ENCODE assay signal across 7 mouse cellular contexts in genomic region chr9:107873137-107873536, GRCm38 (mm10). TPM values are rescaled to one million over a fixed set of nuclear protein-coding genes. Genes with fewer than 3 reads are reported as not detected.
DNase-seq lines count a peak whose midpoint lies in the region; ATAC-seq and TF ChIP-seq lines count a peak whose summit lies in the region.

Gene Rbm6 (minus strand): TSS chr9:107873237.

- peak within 1 kb of the TSS; percentile 47 for H3K27ac ChIP-seq in ES-E14 (ENCODE audit: insufficient read depth, low read depth, low read length, poor library complexity, severe bottlenecking)
- peak within 1 kb of the TSS; percentile 95 for H3K27ac ChIP-seq in forebrain, embryonic 13.5 days
- peak within 1 kb of the TSS; percentile 91 for H3K27ac ChIP-seq in hindbrain, embryonic 11.5 days (ENCODE audit: low read depth, low read length)
- peak within 1 kb of the TSS; percentile 99 for H3K27ac ChIP-seq in liver, embryonic 13.5 days

- WGBS in forebrain, embryonic 13.5 days, result 11% methylated on average over 14 of the region's 14 CpGs
- WGBS in hindbrain, embryonic 11.5 days, result 13% methylated on average over 14 of the region's 14 CpGs
- 5% methylated on average over 14 of the region's 14 CpGs for WGBS in liver, embryonic 13.5 days (ENCODE audit: insufficient replicate concordance)

- no peaks in the 10 kb centered on the region; the same call in 1 of the 2 replicates for H3K36me3 ChIP-seq in ES-E14 (ENCODE audit: control insufficient read depth, insufficient read depth, low read length, poor library complexity, severe bottlenecking)
- no peaks in the 10 kb centered on the region for H3K36me3 ChIP-seq in forebrain, embryonic 13.5 days (ENCODE audit: poor library complexity, severe bottlenecking)
- H3K36me3 ChIP-seq in hindbrain, embryonic 11.5 days (ENCODE audit: control insufficient read depth, insufficient read depth, low read length), result no peaks in the 10 kb centered on the region
- peaks cover 5% of the 10 kb centered on the region for H3K36me3 ChIP-seq in liver, embryonic 13.5 days

- no peak for DNase-seq in ES-E14 (ENCODE audit: low read depth, low spot score)
- DNase-seq in hindbrain, embryonic 11.5 days (ENCODE audit: low spot score), result no peak
- DNase-seq in liver, embryonic 13.5 days, result no peak
- DNase-seq in cerebellum, adult 9-11 months, result no peak
- DNase-seq in thymus, postnatal 25 days, result no peak

- no peaks in the 10 kb centered on the region for H3K9me3 ChIP-seq in ES-E14 (ENCODE audit: control insufficient read depth, insufficient read depth, low read depth, low read length)
- H3K9me3 ChIP-seq in forebrain, embryonic 13.5 days (replicated peaks), result no peaks in the 10 kb centered on the region
- H3K9me3 ChIP-seq in hindbrain, embryonic 11.5 days (ENCODE audit: control insufficient read depth, low read length), result no peaks in the 10 kb centered on the region
- H3K9me3 ChIP-seq in liver, embryonic 13.5 days (replicated peaks), result no peaks in the 10 kb centered on the region

- ATAC-seq in CD4-positive, CD25-positive, alpha-beta regulatory T cell, adult 4 months, result no peak
- ATAC-seq in forebrain, embryonic 13.5 days, result no peak
- no peak for ATAC-seq in hindbrain, embryonic 11.5 days (ENCODE audit: low FRiP score)
- no peak for ATAC-seq in liver, embryonic 13.5 days (ENCODE audit: low read depth)

- H3K4me2 ChIP-seq in forebrain, embryonic 13.5 days, result peak within 1 kb of the TSS; percentile 88
- peak within 1 kb of the TSS; percentile 76 for H3K4me2 ChIP-seq in hindbrain, embryonic 11.5 days (replicated peaks; ENCODE audit: low read depth, low read length)
- H3K4me2 ChIP-seq in liver, embryonic 13.5 days, result peak within 1 kb of the TSS; percentile 79

- H3K4me3 ChIP-seq in ES-E14 (ENCODE audit: insufficient read depth in 1 of 2, low read depth in 1 of 2, low read length in 2 of 2, poor library complexity in 1 of 2, severe bottlenecking in 1 of 2), result peak within 1 kb of the TSS; percentile 90 to 95
- H3K4me3 ChIP-seq in forebrain, embryonic 13.5 days, result peak within 1 kb of the TSS; percentile 99
- H3K4me3 ChIP-seq in hindbrain, embryonic 11.5 days (ENCODE audit: low read depth, low read length), result peak within 1 kb of the TSS; percentile 99
- H3K4me3 ChIP-seq in liver, embryonic 13.5 days (replicated peaks), result peak within 1 kb of the TSS; percentile 77

- peak within 1 kb of the TSS; percentile 95 for H3K9ac ChIP-seq in ES-E14 (ENCODE audit: insufficient read depth, low read depth, low read length, poor library complexity, severe bottlenecking)
- peak within 1 kb of the TSS; percentile 99 for H3K9ac ChIP-seq in forebrain, embryonic 13.5 days
- peak within 1 kb of the TSS; percentile 97 for H3K9ac ChIP-seq in hindbrain, embryonic 11.5 days (ENCODE audit: low read depth, low read length)
- H3K9ac ChIP-seq in liver, embryonic 13.5 days, result peak within 1 kb of the TSS; percentile 96

- H3K27me3 ChIP-seq in forebrain, embryonic 13.5 days, result 0 out of 2 replicates have a peak, but pooled peaks cover 3% of the 10 kb centered on the region
- H3K27me3 ChIP-seq in hindbrain, embryonic 11.5 days (ENCODE audit: control insufficient read depth, insufficient read depth, low read length), result no peaks in the 10 kb centered on the region
- H3K27me3 ChIP-seq in liver, embryonic 13.5 days, result peaks cover 10% of the 10 kb centered on the region; the same call in 1 of the 2 replicates

- peaks cover 0 to 7% of the 10 kb centered on the region in 2 experiments; a peak in 1 of 4 replicates for H3K4me1 ChIP-seq in ES-E14 (ENCODE audit: control insufficient read depth in 2 of 2, insufficient read depth in 2 of 2, low read length in 2 of 2, poor library complexity in 1 of 2)
- H3K4me1 ChIP-seq in forebrain, embryonic 13.5 days, result peaks cover 21% of the 10 kb centered on the region
- peaks cover 2% of the 10 kb centered on the region; the same call in 1 of the 2 replicates for H3K4me1 ChIP-seq in hindbrain, embryonic 11.5 days (replicated peaks; ENCODE audit: control insufficient read depth, insufficient read depth, low read length)
- H3K4me1 ChIP-seq in liver, embryonic 13.5 days (replicated peaks), result peaks cover 30% of the 10 kb centered on the region

- in situ Hi-C loops in ES-E14 (cut with MboI; ENCODE audit: low sequenced_read_pairs in 2 of 2, unreplicated experiment in 2 of 2), result no loop called here

TF ChIP-seq in ES-E14, 5 proteins besides CTCF, POLR2A, EP300 and RAD21:
- TF ChIP-seq ZNF384 (IDR thresholded peaks at IDR 0.05; ENCODE audit: low read depth, low read length) (no peak), CHD2 (IDR thresholded peaks at IDR 0.05; ENCODE audit: low read depth, low read length) (no peak), HCFC1 (IDR thresholded peaks at IDR 0.05; ENCODE audit: borderline replicate concordance, insufficient read depth, low read length) (no peak), ZC3H11A (IDR thresholded peaks at IDR 0.05; ENCODE audit: borderline replicate concordance, low read depth, low read length) (no peak), MAFK (IDR thresholded peaks at IDR 0.05; ENCODE audit: insufficient read depth, low read depth, low read length) (no peak)
TF ChIP-seq in ES-E14: peak in this region for 0.

RNA-seq across cellular contexts. Expression of gene Rbm6, which starts in this region (rescaled TPM):
- polyA plus RNA-seq in CD4-positive, CD25-positive, alpha-beta regulatory T cell, adult 4 months (2017; shearing (Covaris generic)), result 100 to 1,000 TPM in 1 of 2 experiments, 10 to 100 TPM in 1; 98.3 to 137 TPM
- total RNA-seq in ES-E14 (2012; rRNA removed), result 61.8 and 62.3 TPM in 2 replicates
- polyA plus RNA-seq in forebrain, embryonic 13.5 days (2015; fragmentation: Nextera tagmentation; extraction: Ambion mirVana), result 125 and 129 TPM in 2 replicates
- polyA plus RNA-seq in hindbrain, embryonic 11.5 days (2014; fragmentation: Nextera tagmentation; extraction: Ambion mirVana), result 113 and 114 TPM in 2 replicates
- polyA plus RNA-seq in liver, embryonic 13.5 days (2015; fragmentation: Nextera tagmentation; extraction: Ambion mirVana), result 30.4 and 36.2 TPM in 2 replicates

Comparison
In these comparisons a context has a peak if more than half of its experiments do, and no peak if none do; other contexts are left out.
1. H3K27ac ChIP-seq: peak in every context shown above with its lines; median percentile 99 in liver, embryonic 13.5 days; 95 in forebrain, embryonic 13.5 days; 91 in hindbrain, embryonic 11.5 days; 47 in ES-E14.